Mouse (Mus musculus): ENCODE measurements around the gene Gm45521.

DNA sequence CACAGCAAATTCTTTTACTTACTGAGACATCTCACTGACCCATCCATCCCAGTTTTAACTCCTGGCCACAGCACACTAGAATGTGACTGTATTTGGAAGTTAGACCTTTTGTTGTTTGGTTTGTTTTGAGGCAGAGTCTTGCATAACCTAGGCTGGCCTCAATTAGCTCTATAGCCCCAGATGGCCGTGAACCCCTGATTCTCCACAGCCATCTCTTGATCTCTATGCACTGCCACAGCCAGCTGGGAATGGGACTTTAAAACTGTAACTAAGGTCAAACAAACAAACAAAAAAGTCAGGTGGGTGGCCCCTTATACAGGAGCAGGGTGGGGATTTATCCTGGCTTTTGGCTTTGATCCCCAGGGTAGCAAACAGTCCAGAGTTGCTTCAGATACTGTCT is 17.6 kb downstream of the Gm45521 start:
- TF ChIP-seq CTCF (IDR thresholded peaks at IDR 0.05; ENCODE audit: low read depth) (no peak), EP300 (optimal IDR thresholded peaks at IDR 0.05) (no peak)

Data from stomach, postnatal 0 days (tissue).